Mouse (Mus musculus): Measurements from ENCODE around the gene Ubr2.

DNA sequence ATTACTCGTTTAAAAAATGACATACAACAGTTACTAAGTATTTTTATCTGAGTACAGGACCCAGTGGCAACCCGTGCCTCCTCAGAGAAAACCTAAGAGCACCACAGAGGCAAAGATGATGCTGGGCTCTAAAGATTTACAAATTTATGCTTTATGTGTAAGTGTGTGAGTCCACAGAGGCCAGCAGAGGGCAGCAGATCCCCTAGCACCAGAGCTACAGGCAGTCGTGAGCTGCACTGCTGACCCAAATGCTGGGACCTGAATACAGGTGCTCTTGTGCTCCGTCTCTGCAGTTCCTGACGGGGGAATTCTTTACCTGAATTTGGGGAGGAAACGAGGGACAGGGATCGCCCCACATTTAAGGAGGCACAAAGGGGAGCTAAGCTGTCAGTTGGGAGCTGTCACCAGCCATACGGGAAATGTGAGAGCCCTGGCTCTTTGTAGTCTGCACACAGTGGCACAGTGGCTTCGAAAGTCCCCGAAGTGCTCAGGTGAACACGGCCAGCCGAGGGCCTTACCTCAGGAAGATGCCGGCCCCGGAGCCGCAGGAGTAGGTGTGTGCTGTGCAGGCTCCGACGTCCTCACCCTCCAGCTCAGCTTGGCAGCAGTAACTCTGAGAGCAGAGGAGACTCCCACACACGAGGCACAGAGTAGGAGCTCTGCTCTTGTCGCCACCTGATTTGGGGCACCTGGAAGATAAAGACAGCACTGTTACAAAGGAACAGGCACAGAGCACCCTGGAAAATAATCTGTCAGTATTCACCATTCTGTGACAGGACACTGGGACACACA, 76.6 kb downstream of the Ubr2 start:
- no peak for TF ChIP-seq GATA1 (IDR thresholded peaks at IDR 0.05; ENCODE audit: low read length)
- TF ChIP-seq TAL1 (IDR thresholded peaks at IDR 0.05; ENCODE audit: low read length): no peak
